Mouse (Mus musculus) cortical plate, adult 2 months (tissue): ENCODE measurements around the gene Gtsf1l.

Source experiments
- CTCF ChIP-seq: fragments of 200-500 bp; IDR thresholded peaks from 2 replicates; pipeline ENCODE4 v1.5.1; 2011; ENCODE audit warnings: mild to moderate bottlenecking, control low read depth, low read length; ENCODE audit not compliant: insufficient read depth; ENCODE audit errors: extremely low read depth
- POLR2A ChIP-seq: fragments of 200-500 bp; IDR thresholded peaks from 2 replicates; pipeline ENCODE4 v1.6.1; 2011; ENCODE audit warnings: mild to moderate bottlenecking, low read length, control low read depth; ENCODE audit not compliant: insufficient read depth; ENCODE audit errors: extremely low read depth

DNA sequence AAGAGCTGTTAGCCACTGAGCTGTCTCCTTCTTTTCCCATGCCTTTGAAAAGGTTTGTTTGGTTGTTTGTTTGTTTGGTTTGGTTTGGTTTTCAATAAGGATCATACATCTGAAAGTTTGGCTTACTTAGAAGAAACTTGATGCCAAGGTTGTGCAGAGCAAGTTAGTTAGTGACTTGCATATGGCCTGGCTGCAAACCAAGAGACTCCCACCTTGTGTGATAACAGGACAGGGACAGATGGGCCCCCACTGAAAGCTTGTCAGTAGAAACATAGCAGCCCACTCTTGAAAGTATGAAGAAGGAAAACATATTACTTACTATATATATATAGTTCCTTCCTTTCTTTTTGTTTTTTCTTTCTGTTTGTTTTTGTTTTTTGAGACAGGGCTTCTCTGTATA is 49.3 kb upstream of the Gtsf1l start:
- TF ChIP-seq CTCF (no peak), POLR2A (no peak)
